Mouse (Mus musculus) ES-Bruce4 (cell line): ENCODE results near the gene Dazap2.

ENCODE experiments used
- CTCF ChIP-seq: IDR thresholded peaks from one replicate; pipeline ENCODE4 v1.8.1; 2011; ENCODE audit warnings: low read depth, low read length
- EP300 ChIP-seq: IDR thresholded peaks from 2 replicates; pipeline ENCODE4 v1.6.1; 2011; ENCODE audit warnings: low read depth, low read length; ENCODE audit not compliant: insufficient read depth

GRCm38 (mm10) chr15:100665411-100666218 lies 50.5 kb downstream of the Dazap2 start:
- no peak for TF ChIP-seq EP300
- TF ChIP-seq CTCF, result no peak
